In the genomic region with DNA sequence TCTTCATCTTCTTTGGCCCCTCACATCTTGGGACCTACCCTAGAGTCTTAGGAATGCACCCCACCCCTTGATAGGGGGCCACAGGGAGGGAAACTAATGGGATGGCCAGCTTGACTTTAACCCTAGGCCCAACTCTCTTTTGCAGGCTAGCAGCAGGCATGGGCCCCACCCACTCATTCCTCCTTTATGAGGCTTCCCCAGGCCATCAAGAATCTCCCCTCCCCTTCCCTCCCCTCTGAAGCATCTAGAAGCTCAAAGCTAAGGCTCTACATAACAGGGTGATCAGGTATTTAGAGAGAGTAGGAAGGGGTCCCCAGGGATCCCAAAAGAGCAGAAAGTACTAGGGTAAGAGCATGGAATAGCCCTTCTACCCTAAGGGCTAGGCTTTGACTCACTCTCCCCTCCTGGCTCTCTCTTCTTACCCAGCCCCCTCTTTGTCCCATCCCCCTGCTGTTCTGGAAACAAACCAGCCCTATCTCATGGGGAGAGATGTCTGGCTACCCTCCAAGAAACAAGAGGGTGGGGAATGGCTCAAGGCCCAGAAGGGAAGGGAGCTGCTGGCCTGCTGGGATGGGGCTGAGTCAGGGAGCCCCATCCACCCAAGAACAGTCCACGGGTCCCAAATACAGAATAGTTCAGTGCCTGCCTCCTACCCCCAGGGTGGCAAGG, we compare ENCODE assay signal across 8 mouse cellular contexts. TPM values are rescaled to one million over a fixed set of nuclear protein-coding genes. Genes with fewer than 3 reads are reported as not detected.
DNase-seq lines count a peak whose midpoint lies in the region; ATAC-seq and TF ChIP-seq lines count a peak whose summit lies in the region.

No protein-coding gene starts in this region.

- WGBS in embryonic facial prominence, embryonic 13.5 days = 8% methylated on average over 1 of the region's 1 CpGs
- 11% methylated on average over 1 of the region's 1 CpGs for WGBS in embryonic facial prominence, embryonic 10.5 days
- 0% methylated on average over 1 of the region's 1 CpGs for WGBS in heart, embryonic 14.5 days
- 14% methylated on average over 1 of the region's 1 CpGs for WGBS in kidney, postnatal 0 days
- 54% methylated on average over 1 of the region's 1 CpGs for WGBS in liver, embryonic 12.5 days (ENCODE audit: insufficient replicate concordance)
- WGBS in olfactory bulb, adult 2 months = 10% methylated on average over 1 of the region's 1 CpGs

- no peak overlapping the region for H3K4me2 ChIP-seq in embryonic facial prominence, embryonic 13.5 days
- H3K4me2 ChIP-seq in heart, embryonic 14.5 days (ENCODE audit: low read length) = peak overlapping the region; percentile 36
- H3K4me2 ChIP-seq in kidney, postnatal 0 days (ENCODE audit: low read length) = 0 out of 2 replicates have a peak overlapping the region, but pooled peaks have one; percentile 19
- H3K4me2 ChIP-seq in liver, embryonic 12.5 days = no peak overlapping the region

- no peaks in the 10 kb centered on the region for H3K36me3 ChIP-seq in embryonic facial prominence, embryonic 13.5 days
- H3K36me3 ChIP-seq in embryonic facial prominence, embryonic 10.5 days (replicated peaks) = no peaks in the 10 kb centered on the region
- no peaks in the 10 kb centered on the region for H3K36me3 ChIP-seq in heart, embryonic 14.5 days (ENCODE audit: control insufficient read depth, insufficient read depth, low read length)
- no peaks in the 10 kb centered on the region for H3K36me3 ChIP-seq in kidney, postnatal 0 days (ENCODE audit: insufficient read depth, low read length)
- peaks cover 19% of the 10 kb centered on the region for H3K36me3 ChIP-seq in liver, embryonic 12.5 days

- peak overlapping the region; percentile 57 for H3K27ac ChIP-seq in embryonic facial prominence, embryonic 13.5 days
- H3K27ac ChIP-seq in embryonic facial prominence, embryonic 10.5 days (replicated peaks) = no peak overlapping the region
- H3K27ac ChIP-seq in heart, embryonic 14.5 days (replicated peaks in 1 of 2; ENCODE audit: control insufficient read depth in 1 of 2, insufficient read depth in 1 of 2, low read depth in 2 of 2, low read length in 2 of 2) = peak overlapping the region; percentile 72 to 80
- peak overlapping the region; percentile 71 for H3K27ac ChIP-seq in kidney, postnatal 0 days
- H3K27ac ChIP-seq in liver, embryonic 12.5 days = peak overlapping the region; percentile 38
- peak overlapping the region; percentile 22 for H3K27ac ChIP-seq in olfactory bulb, adult 2 months (ENCODE audit: insufficient read depth, low read depth, low read length)

- DNase-seq in embryonic facial prominence, embryonic 10.5 days (ENCODE audit: low spot score) = no peak
- peak; percentile 30 for DNase-seq in cerebellum, adult 9-11 months
- DNase-seq in kidney, postnatal 0 days (ENCODE audit: low spot score) = peak; percentile 84

- ATAC-seq in embryonic facial prominence, embryonic 13.5 days (ENCODE audit: insufficient number of reproducible peaks, insufficient read depth, low FRiP score, low TSS enrichment, low read depth) = no peak; the same call in 1 of the 2 replicates
- ATAC-seq in heart, embryonic 14.5 days (ENCODE audit: insufficient number of reproducible peaks, insufficient read depth, low FRiP score, low read depth) = peak; percentile 84
- ATAC-seq in kidney, postnatal 0 days (replicated peaks; ENCODE audit: low FRiP score, low read depth) = peak; percentile 31; the same call in 1 of the 2 replicates
- no peak for ATAC-seq in liver, embryonic 12.5 days
- ATAC-seq in inflammation-experienced regulatory T-cells, adult 6 months = no peak

- no peak overlapping the region for H3K4me3 ChIP-seq in embryonic facial prominence, embryonic 13.5 days
- H3K4me3 ChIP-seq in embryonic facial prominence, embryonic 10.5 days = no peak overlapping the region
- H3K4me3 ChIP-seq in heart, embryonic 14.5 days (ENCODE audit: control insufficient read depth in 1 of 2, insufficient read depth in 1 of 2, low read depth in 1 of 2, low read length in 2 of 2) = no peak overlapping the region
- H3K4me3 ChIP-seq in kidney, postnatal 0 days (replicated peaks; ENCODE audit: low read depth, low read length) = no peak overlapping the region
- no peak overlapping the region for H3K4me3 ChIP-seq in liver, embryonic 12.5 days
- H3K4me3 ChIP-seq in olfactory bulb, adult 2 months (ENCODE audit: insufficient read depth, low read depth, low read length) = no peak overlapping the region

- peaks cover 33% of the 10 kb centered on the region for H3K4me1 ChIP-seq in embryonic facial prominence, embryonic 13.5 days
- peaks cover 17% of the 10 kb centered on the region for H3K4me1 ChIP-seq in embryonic facial prominence, embryonic 10.5 days
- peaks cover 52 to 70% of the 10 kb centered on the region in 2 experiments for H3K4me1 ChIP-seq in heart, embryonic 14.5 days (ENCODE audit: control insufficient read depth in 2 of 2, insufficient read depth in 2 of 2, low read length in 2 of 2)
- H3K4me1 ChIP-seq in kidney, postnatal 0 days (replicated peaks; ENCODE audit: insufficient read depth, low read length) = peaks cover 21% of the 10 kb centered on the region; the same call in 1 of the 2 replicates
- H3K4me1 ChIP-seq in liver, embryonic 12.5 days = peaks cover 66% of the 10 kb centered on the region
- H3K4me1 ChIP-seq in olfactory bulb, adult 2 months (ENCODE audit: control insufficient read depth, insufficient read depth, low read length) = peaks cover 37% of the 10 kb centered on the region

- no peak for TF ChIP-seq CTCF in kidney, postnatal 0 days (IDR thresholded peaks at IDR 0.05; ENCODE audit: low read depth)
- TF ChIP-seq CTCF in olfactory bulb, adult 2 months (IDR thresholded peaks at IDR 0.05; ENCODE audit: insufficient read depth, low read depth, low read length) = no peak

- no peak for TF ChIP-seq POLR2A in olfactory bulb, adult 2 months (IDR thresholded peaks at IDR 0.05; ENCODE audit: insufficient read depth, low read depth, low read length)

- H3K27me3 ChIP-seq in embryonic facial prominence, embryonic 13.5 days = no peaks in the 10 kb centered on the region
- H3K27me3 ChIP-seq in embryonic facial prominence, embryonic 10.5 days (replicated peaks; ENCODE audit: low read depth, poor library complexity, severe bottlenecking) = no peaks in the 10 kb centered on the region
- H3K27me3 ChIP-seq in heart, embryonic 14.5 days (ENCODE audit: control insufficient read depth, insufficient read depth, low read length) = no peaks in the 10 kb centered on the region
- no peaks in the 10 kb centered on the region for H3K27me3 ChIP-seq in kidney, postnatal 0 days (ENCODE audit: insufficient read depth, low read length)
- no peaks in the 10 kb centered on the region for H3K27me3 ChIP-seq in liver, embryonic 12.5 days (replicated peaks)

- H3K9me3 ChIP-seq in embryonic facial prominence, embryonic 13.5 days = no peaks in the 10 kb centered on the region
- no peaks in the 10 kb centered on the region for H3K9me3 ChIP-seq in embryonic facial prominence, embryonic 10.5 days
- no peaks in the 10 kb centered on the region for H3K9me3 ChIP-seq in heart, embryonic 14.5 days (ENCODE audit: control insufficient read depth, low read length)
- H3K9me3 ChIP-seq in kidney, postnatal 0 days (replicated peaks; ENCODE audit: low read length) = no peaks in the 10 kb centered on the region
- no peaks in the 10 kb centered on the region for H3K9me3 ChIP-seq in liver, embryonic 12.5 days (replicated peaks)

- no peak overlapping the region for H3K9ac ChIP-seq in embryonic facial prominence, embryonic 13.5 days
- no peak overlapping the region for H3K9ac ChIP-seq in heart, embryonic 14.5 days (ENCODE audit: low read length)
- no peak overlapping the region for H3K9ac ChIP-seq in kidney, postnatal 0 days (ENCODE audit: low read depth, low read length)
- no peak overlapping the region for H3K9ac ChIP-seq in liver, embryonic 12.5 days

RNA-seq across cellular contexts. Expression of a gene that starts 11.0 kb away (rescaled TPM):
- 2.6 and 2.8 TPM in 2 replicates for polyA plus RNA-seq in embryonic facial prominence, embryonic 13.5 days (2015; fragmentation: Nextera tagmentation; extraction: Ambion mirVana)
- polyA plus RNA-seq in embryonic facial prominence, embryonic 10.5 days (2016; fragmentation: Nextera tagmentation; extraction: Ambion mirVana) = 4.4 and 4.6 TPM in 2 replicates
- polyA plus RNA-seq in heart, embryonic 14.5 days (2014; fragmentation: Nextera tagmentation; extraction: Ambion mirVana) = 2.3 and 2.7 TPM in 2 replicates
- polyA plus RNA-seq in kidney, postnatal 0 days (2015; fragmentation: Nextera tagmentation; extraction: Ambion mirVana) = 1.0 and 1.1 TPM in 2 replicates
- 105 and 106 TPM in 2 replicates for polyA plus RNA-seq in liver, embryonic 12.5 days (2016; fragmentation: Nextera tagmentation; extraction: Ambion mirVana)
- polyA plus RNA-seq in olfactory bulb, adult 2 months (2012; ENCODE audit: insufficient read depth, insufficient read length, low replicate concordance, missing spikeins) = not detected in 2 replicates
- 100 to 1,000 TPM; 280 to 663 (median 591) TPM for polyA plus RNA-seq in inflammation-experienced regulatory T-cells, adult 6 months (2017; shearing (Covaris generic))

RNA-seq across cellular contexts. Expression of a gene that starts 36.6 kb away (rescaled TPM):
- 407 and 457 TPM in 2 replicates for polyA plus RNA-seq in embryonic facial prominence, embryonic 13.5 days (2015; fragmentation: Nextera tagmentation; extraction: Ambion mirVana)
- polyA plus RNA-seq in embryonic facial prominence, embryonic 10.5 days (2016; fragmentation: Nextera tagmentation; extraction: Ambion mirVana) = 251 and 255 TPM in 2 replicates
- 885 and 947 TPM in 2 replicates for polyA plus RNA-seq in heart, embryonic 14.5 days (2014; fragmentation: Nextera tagmentation; extraction: Ambion mirVana)
- polyA plus RNA-seq in kidney, postnatal 0 days (2015; fragmentation: Nextera tagmentation; extraction: Ambion mirVana) = 621 and 647 TPM in 2 replicates
- 154 TPM in 2 replicates for polyA plus RNA-seq in liver, embryonic 12.5 days (2016; fragmentation: Nextera tagmentation; extraction: Ambion mirVana)
- not detected in 2 replicates for polyA plus RNA-seq in olfactory bulb, adult 2 months (2012; ENCODE audit: insufficient read depth, insufficient read length, low replicate concordance, missing spikeins)
- polyA plus RNA-seq in inflammation-experienced regulatory T-cells, adult 6 months (2017; shearing (Covaris generic)) = 100 to 1,000 TPM; 237 to 292 (median 262) TPM

RNA-seq across cellular contexts. Expression of a gene that starts 46.8 kb away (rescaled TPM):
- 0.41 and 1.3 TPM in 2 replicates for polyA plus RNA-seq in embryonic facial prominence, embryonic 13.5 days (2015; fragmentation: Nextera tagmentation; extraction: Ambion mirVana)
- 0.25 and 0.52 TPM in 2 replicates for polyA plus RNA-seq in embryonic facial prominence, embryonic 10.5 days (2016; fragmentation: Nextera tagmentation; extraction: Ambion mirVana)
- polyA plus RNA-seq in heart, embryonic 14.5 days (2014; fragmentation: Nextera tagmentation; extraction: Ambion mirVana) = 0.18 TPM in 1 of 2 replicates, not detected in the other
- 0.60 and 1.2 TPM in 2 replicates for polyA plus RNA-seq in kidney, postnatal 0 days (2015; fragmentation: Nextera tagmentation; extraction: Ambion mirVana)
- polyA plus RNA-seq in liver, embryonic 12.5 days (2016; fragmentation: Nextera tagmentation; extraction: Ambion mirVana) = 1.3 TPM in 2 replicates
- polyA plus RNA-seq in olfactory bulb, adult 2 months (2012; ENCODE audit: insufficient read depth, insufficient read length, low replicate concordance, missing spikeins) = not detected in 2 replicates
- 1 to 10 TPM in 2 of 3 experiments, not detected in 1; 1.9 to 5.4 TPM for polyA plus RNA-seq in inflammation-experienced regulatory T-cells, adult 6 months (2017; shearing (Covaris generic))

RNA-seq across cellular contexts. Expression of a gene that starts 53.2 kb away (rescaled TPM):
- 98.8 and 105 TPM in 2 replicates for polyA plus RNA-seq in embryonic facial prominence, embryonic 13.5 days (2015; fragmentation: Nextera tagmentation; extraction: Ambion mirVana)
- 130 and 132 TPM in 2 replicates for polyA plus RNA-seq in embryonic facial prominence, embryonic 10.5 days (2016; fragmentation: Nextera tagmentation; extraction: Ambion mirVana)
- polyA plus RNA-seq in heart, embryonic 14.5 days (2014; fragmentation: Nextera tagmentation; extraction: Ambion mirVana) = 31.3 and 41.1 TPM in 2 replicates
- polyA plus RNA-seq in kidney, postnatal 0 days (2015; fragmentation: Nextera tagmentation; extraction: Ambion mirVana) = 69.1 and 72.3 TPM in 2 replicates
- polyA plus RNA-seq in liver, embryonic 12.5 days (2016; fragmentation: Nextera tagmentation; extraction: Ambion mirVana) = 50.2 and 50.5 TPM in 2 replicates
- polyA plus RNA-seq in olfactory bulb, adult 2 months (2012; ENCODE audit: insufficient read depth, insufficient read length, low replicate concordance, missing spikeins) = not detected in 2 replicates
- polyA plus RNA-seq in inflammation-experienced regulatory T-cells, adult 6 months (2017; shearing (Covaris generic)) = 10 to 100 TPM; 35.5 to 40.4 (median 37.4) TPM

Comparison
In these comparisons a context has a peak if more than half of its experiments do, and no peak if none do; other contexts are left out.
1. ATAC-seq: peak in heart, embryonic 14.5 days (single experiment) and kidney, postnatal 0 days (single experiment); none in embryonic facial prominence, embryonic 13.5 days (single experiment), liver, embryonic 12.5 days (single experiment) and inflammation-experienced regulatory T-cells, adult 6 months (single experiment).
2. H3K4me2 ChIP-seq: peak in heart, embryonic 14.5 days (single experiment) and kidney, postnatal 0 days (single experiment); none in embryonic facial prominence, embryonic 13.5 days (single experiment) and liver, embryonic 12.5 days (single experiment).
3. RNA of a gene that starts 11.0 kb away (polyA plus RNA-seq): 280 to 663 TPM in inflammation-experienced regulatory T-cells, adult 6 months, 105 to 106 TPM in liver, embryonic 12.5 days and not detected in olfactory bulb, adult 2 months; 4.4 to 4.6 TPM in embryonic facial prominence, embryonic 10.5 days, 2.6 to 2.8 TPM in embryonic facial prominence, embryonic 13.5 days, 2.3 to 2.7 TPM in heart, embryonic 14.5 days and 1.0 to 1.1 TPM in kidney, postnatal 0 days; every median in the first group is over 10 times any median in the second.
4. RNA of a gene that starts 36.6 kb away (polyA plus RNA-seq): 885 to 947 TPM in heart, embryonic 14.5 days, 621 to 647 TPM in kidney, postnatal 0 days, 407 to 457 TPM in embryonic facial prominence, embryonic 13.5 days, 237 to 292 TPM in inflammation-experienced regulatory T-cells, adult 6 months, 251 to 255 TPM in embryonic facial prominence, embryonic 10.5 days and 154 TPM in liver, embryonic 12.5 days; not detected in olfactory bulb, adult 2 months; every median in the first group is over 100 times any median in the second.